Mouse (Mus musculus) brown adipose tissue, adult 24 weeks (tissue): ENCODE results near the gene Utp15. TPM values are rescaled to one million over a fixed set of nuclear protein-coding genes. Genes with fewer than 3 reads are reported as not detected.

Source experiments
- H3K27ac ChIP-seq: fragments of 200-500 bp; replicated peaks from 2 replicates; pipeline ENCODE4 v1.5.1; 2012; ENCODE audit warnings: low read depth, mild to moderate bottlenecking, low read length
- H3K4me1 ChIP-seq: fragments of 200-500 bp; 2 replicates; pipeline ENCODE4 v1.6.1; 2012; ENCODE audit warnings: low read length, mixed read lengths; ENCODE audit not compliant: control insufficient read depth, insufficient read depth, insufficient read length
- H3K4me3 ChIP-seq: fragments of 200-500 bp; 2 replicates; pipeline ENCODE4 v1.5.1; 2012; ENCODE audit warnings: low read depth, mild to moderate bottlenecking, low read length, moderate library complexity; ENCODE audit not compliant: insufficient read depth
- polyA plus RNA-seq: library from polyadenylated mRNA; stranded (reverse); fragments of >200 nt; gene quantifications from 2 replicates; pipeline ENCODE4 v1.2.4, GENCODE M21; 2012; ENCODE audit not compliant: missing spikeins, insufficient read depth, insufficient read length

Utp15 gene
- polyA plus RNA-seq, result 3.4 and 3.6 TPM in 2 replicates

GRCm38 (mm10) chr13:98262636-98263457 is at the start of gene Utp15, which contains the start of gene Ankra2:
Gene Utp15, minus strand, starts transcription at chr13:98263041.
Gene Ankra2, plus strand, starts transcription at chr13:98263074.
- Histone ChIP-seq H3K4me1 (peaks cover 3% of the 10 kb centered on the region; the same call in 1 of the 2 replicates), H3K4me3 (peak within 1 kb of the TSS; percentile 96), H3K27ac (peak within 1 kb of the TSS; percentile 46)

DNA sequence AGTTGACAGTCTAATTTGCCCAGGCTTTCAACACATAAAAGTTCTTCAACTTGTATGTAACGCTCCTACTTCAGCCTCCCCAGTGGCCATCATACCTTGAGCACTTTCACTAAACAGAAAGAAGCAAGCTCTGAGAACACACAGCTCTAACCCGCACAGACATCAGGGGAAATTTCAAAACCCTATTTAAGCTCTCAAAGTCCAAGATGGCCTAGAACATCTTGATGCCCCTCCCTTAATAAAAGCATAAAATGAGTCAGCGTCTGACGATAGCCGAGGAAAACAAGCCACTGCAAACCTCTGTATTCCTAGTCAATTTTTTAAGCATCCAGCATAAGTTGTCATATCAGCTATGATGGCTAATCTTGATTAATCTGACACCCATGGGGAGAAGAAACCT is 48.8 kb upstream of the Utp15 start:
- Histone ChIP-seq H3K4me1 (peaks cover 4% of the 10 kb centered on the region), H3K4me3 (no peak overlapping the region), H3K27ac (no peak overlapping the region)

- H3K4me3 ChIP-seq, result no peak overlapping the region
Measured at GRCm38 (mm10) chr13:98308724-98309123, 45.9 kb upstream of the Utp15 start.

DNA sequence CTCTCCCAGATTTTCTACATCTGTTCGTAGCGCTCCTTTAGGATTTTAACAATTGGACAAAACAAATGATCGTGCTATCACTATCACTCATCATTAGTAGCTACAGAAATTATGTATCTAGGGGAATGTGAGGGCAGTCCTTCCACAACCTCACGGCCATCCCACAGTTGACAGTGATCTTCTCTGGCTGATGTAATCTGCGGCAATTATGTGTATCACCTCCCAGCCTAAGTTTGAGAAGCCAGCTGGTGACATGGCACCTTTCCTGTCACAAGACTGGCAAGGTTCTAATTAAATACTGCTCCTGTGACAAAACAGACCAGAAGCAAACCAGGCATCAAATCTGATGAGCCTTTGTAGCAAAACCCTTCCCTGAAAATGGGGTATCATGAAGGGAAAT is 45.2 kb upstream of the Utp15 start:
- Histone ChIP-seq H3K4me1 (no peaks in the 10 kb centered on the region), H3K27ac (no peak overlapping the region), H3K4me3 (no peak overlapping the region)

More at GRCm38 (mm10) chr13:98308724-98309123, 45.9 kb upstream of the Utp15 start:
- H3K4me1 ChIP-seq, result no peaks in the 10 kb centered on the region
- H3K27ac ChIP-seq, result no peak overlapping the region

GRCm38 (mm10) chr13:98306852-98307475 is 44.1 kb upstream of the Utp15 start:
- no peak overlapping the region for H3K4me3 ChIP-seq
- H3K4me1 ChIP-seq, result no peaks in the 10 kb centered on the region
- no peak overlapping the region for H3K27ac ChIP-seq

- Histone ChIP-seq H3K27ac (no peak overlapping the region), H3K4me1 (no peaks in the 10 kb centered on the region), H3K4me3 (no peak overlapping the region)
Measured at GRCm38 (mm10) chr13:98306393-98306792, 43.6 kb upstream of the Utp15 start.

- H3K4me1 ChIP-seq, result no peaks in the 10 kb centered on the region
- no peak overlapping the region for H3K4me3 ChIP-seq
- H3K27ac ChIP-seq, result no peak overlapping the region
Measured at GRCm38 (mm10) chr13:98305257-98305656, 42.4 kb upstream of the Utp15 start.

- no peak overlapping the region for H3K4me3 ChIP-seq
- no peaks in the 10 kb centered on the region for H3K4me1 ChIP-seq
- H3K27ac ChIP-seq, result no peak overlapping the region
Measured at GRCm38 (mm10) chr13:98298833-98299758, 36.3 kb upstream of the Utp15 start.

DNA sequence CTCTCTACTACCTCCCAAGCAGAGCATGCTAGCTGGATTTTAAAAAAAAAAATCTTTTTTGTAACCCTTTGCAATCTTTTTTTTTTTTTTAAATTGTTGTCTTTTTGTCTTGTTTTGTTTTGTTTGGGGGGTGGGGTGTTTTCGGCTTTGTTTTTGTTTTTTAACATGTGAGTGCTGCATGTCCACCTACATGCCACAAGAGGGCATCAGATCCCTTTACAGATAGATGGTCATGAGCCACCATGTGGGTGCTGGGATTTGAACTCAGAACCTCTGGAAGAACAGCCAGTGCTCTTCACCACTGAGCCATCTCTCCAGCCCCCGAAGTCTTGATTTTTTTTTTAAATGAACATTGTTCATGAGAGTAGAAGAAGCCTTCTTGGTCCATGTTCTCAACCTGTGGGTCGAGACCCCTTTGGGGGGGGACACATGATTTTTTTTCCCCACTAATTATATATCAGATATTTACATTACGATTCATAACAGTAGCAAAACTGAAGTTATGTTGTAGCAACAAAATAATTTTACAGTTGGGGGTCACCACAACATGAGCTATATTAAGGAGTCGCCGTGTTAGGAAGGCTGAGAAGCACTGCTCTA is 35.1 kb upstream of the Utp15 start:
- Histone ChIP-seq H3K4me1 (no peaks in the 10 kb centered on the region), H3K4me3 (no peak overlapping the region), H3K27ac (no peak overlapping the region)

DNA sequence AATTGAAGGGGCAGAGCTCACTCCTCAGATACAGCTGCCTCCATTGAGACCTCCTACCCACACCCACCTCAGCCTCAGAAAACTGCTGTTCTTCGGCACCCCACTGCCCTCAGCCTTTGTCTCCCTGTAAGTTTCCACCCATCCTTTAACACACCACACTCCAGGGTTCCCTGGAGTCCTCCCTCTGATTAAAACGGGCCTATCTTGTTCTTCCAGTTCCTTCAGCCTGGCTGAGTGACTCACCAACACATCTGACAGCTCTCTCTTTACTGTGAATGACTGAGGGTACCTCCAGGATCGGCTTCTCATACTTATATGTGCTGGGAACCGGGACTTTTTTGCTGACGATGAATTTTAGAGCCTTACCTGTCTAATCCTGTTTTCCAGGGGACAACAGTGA is 33.2 kb upstream of the Utp15 start:
- Histone ChIP-seq H3K4me3 (no peak overlapping the region), H3K27ac (no peak overlapping the region), H3K4me1 (no peaks in the 10 kb centered on the region)

DNA sequence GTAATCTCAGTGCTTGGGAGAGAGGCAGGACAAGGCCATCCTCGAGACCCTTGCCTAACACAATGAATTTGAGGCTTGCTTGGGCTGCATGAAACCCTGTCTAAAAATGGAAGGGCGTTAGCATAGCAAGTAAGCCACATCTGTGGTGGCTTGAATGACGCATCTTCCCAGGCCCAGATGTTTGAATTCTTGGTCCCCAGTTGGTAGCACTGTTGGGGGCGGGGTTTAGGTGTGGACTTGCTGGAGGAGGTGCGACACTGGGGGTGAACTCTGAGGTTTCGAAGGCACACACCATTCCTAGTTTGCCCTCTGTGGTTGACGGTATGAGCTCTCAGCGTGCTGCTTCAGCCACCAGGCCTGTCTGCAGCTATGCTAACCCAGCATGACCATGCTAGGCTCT is 28.9 kb upstream of the Utp15 start:
- no peak overlapping the region for H3K4me3 ChIP-seq
- H3K4me1 ChIP-seq, result no peaks in the 10 kb centered on the region
- H3K27ac ChIP-seq, result no peak overlapping the region

- no peaks in the 10 kb centered on the region for H3K4me1 ChIP-seq
- no peak overlapping the region for H3K4me3 ChIP-seq
- no peak overlapping the region for H3K27ac ChIP-seq
Measured at GRCm38 (mm10) chr13:98290719-98291118, 27.9 kb upstream of the Utp15 start.

GRCm38 (mm10) chr13:98280990-98281650 is 18.3 kb upstream of the Utp15 start:
- H3K27ac ChIP-seq, result no peak overlapping the region
- no peaks in the 10 kb centered on the region for H3K4me1 ChIP-seq
- no peak overlapping the region for H3K4me3 ChIP-seq

DNA sequence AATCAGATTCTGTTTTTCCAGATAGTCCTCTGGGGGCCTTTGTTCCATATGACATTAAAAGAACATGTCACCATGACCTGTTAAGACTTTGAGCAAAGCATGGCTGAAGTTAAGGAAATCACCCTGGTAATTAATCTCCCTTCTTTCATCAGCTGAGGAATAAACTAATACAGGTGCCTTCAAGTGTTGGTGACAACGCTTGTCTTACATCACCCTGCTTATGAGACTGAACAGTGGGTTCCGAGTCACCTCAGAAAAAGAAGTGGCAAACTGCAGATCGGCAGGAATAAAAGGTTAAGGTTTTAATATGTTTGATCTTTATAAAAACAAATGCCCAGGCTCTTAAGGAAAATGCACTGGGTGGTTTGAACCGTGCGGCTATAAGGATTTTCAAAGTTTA is 16.8 kb upstream of the Utp15 start, which contains the start of gene Gm21976:
Gene Gm21976, plus strand, starts transcription at position 202 of the 400 bp plus-strand sequence.
- Histone ChIP-seq H3K27ac (no peak within 1 kb of the TSS), H3K4me3 (no peak within 1 kb of the TSS)

More for the DNA sequence above, 16.8 kb upstream of the Utp15 start, which contains the start of gene Gm21976:
- H3K4me1 ChIP-seq, result no peaks in the 10 kb centered on the region
